8 mouse cellular contexts compared by ENCODE assay signal in the genomic region with DNA sequence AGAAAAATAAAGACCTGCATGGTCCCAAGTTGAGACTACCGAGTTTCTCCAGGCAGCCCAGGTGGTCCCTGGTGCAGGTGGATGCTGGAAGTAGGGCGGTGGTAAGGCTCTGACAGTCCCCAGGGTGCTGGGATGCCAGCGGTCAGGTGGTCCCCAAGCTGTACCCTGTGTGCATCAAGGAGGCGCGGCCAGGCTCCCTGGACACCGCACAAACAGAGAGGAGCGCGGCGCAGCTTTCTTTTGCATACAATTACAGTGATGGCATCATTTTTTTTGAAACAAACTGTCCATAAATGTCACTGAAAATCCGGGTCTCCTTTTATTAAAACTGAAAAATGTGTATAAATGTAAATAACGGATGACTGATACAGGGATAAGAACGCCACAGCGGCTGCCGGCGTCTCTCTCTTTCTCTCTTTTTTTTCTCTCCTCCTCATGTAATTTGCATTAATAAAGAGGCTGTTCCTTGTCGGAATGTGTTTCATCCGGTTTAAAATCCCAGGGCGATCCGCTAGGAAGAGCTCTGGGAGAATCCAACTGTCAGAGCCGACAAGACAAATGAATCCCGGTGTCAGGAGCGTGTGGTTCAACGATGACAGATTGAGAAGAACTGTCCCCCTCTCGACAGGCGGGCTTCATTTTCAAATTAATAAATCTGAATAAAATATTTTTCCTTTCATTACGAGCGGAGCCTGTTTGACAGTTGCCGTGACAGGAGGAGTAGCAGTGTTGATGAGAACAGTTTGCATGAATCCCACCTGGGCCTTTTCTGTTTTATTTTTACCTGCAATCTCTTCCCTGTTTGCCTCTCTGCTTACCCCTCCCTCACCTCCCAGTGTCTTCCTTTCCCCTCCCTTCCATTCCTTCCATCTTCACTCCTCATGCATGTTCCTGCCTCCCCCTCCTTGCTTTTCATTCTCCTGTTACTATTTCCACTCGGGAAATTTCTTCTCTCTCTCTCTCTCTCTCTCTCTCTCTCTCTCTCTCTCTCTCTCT.
DNase-seq lines count a peak whose midpoint lies in the region; ATAC-seq and TF ChIP-seq lines count a peak whose summit lies in the region.

No protein-coding gene starts in this region.

- 0 out of 2 replicates have a peak, but pooled peaks cover 2% of the 10 kb centered on the region for H3K4me1 ChIP-seq in embryonic facial prominence, embryonic 12.5 days
- H3K4me1 ChIP-seq in embryonic facial prominence, embryonic 10.5 days, result 0 out of 2 replicates have a peak, but pooled peaks cover 3% of the 10 kb centered on the region
- H3K4me1 ChIP-seq in hindbrain, embryonic 11.5 days (replicated peaks; ENCODE audit: control insufficient read depth, insufficient read depth, low read length), result no peaks in the 10 kb centered on the region
- H3K4me1 ChIP-seq in liver, postnatal 0 days (ENCODE audit: insufficient read depth), result no peaks in the 10 kb centered on the region

- H3K27me3 ChIP-seq in embryonic facial prominence, embryonic 12.5 days, result no peaks in the 10 kb centered on the region
- H3K27me3 ChIP-seq in embryonic facial prominence, embryonic 10.5 days (replicated peaks; ENCODE audit: low read depth, poor library complexity, severe bottlenecking), result peaks cover 13% of the 10 kb centered on the region
- no peaks in the 10 kb centered on the region for H3K27me3 ChIP-seq in hindbrain, embryonic 11.5 days (ENCODE audit: control insufficient read depth, insufficient read depth, low read length)
- no peaks in the 10 kb centered on the region for H3K27me3 ChIP-seq in liver, postnatal 0 days (ENCODE audit: insufficient read depth, low read length)

- TF ChIP-seq CTCF in liver, postnatal 0 days (IDR thresholded peaks at IDR 0.05; ENCODE audit: low read depth), result no peak

- TF ChIP-seq EP300 in liver, postnatal 0 days (IDR thresholded peaks at IDR 0.05; ENCODE audit: low read depth), result no peak

- no peak for DNase-seq in embryonic facial prominence, embryonic 10.5 days (ENCODE audit: low spot score)
- peak; percentile 63 for DNase-seq in brain, adult 2 months (ENCODE audit: low read depth, low spot score)
- peak; percentile 27 for DNase-seq in hindbrain, embryonic 11.5 days (ENCODE audit: low spot score)
- DNase-seq in mesoderm, embryonic 11.5 days (ENCODE audit: low read depth, low spot score), result peak; percentile 16
- no peak for DNase-seq in thymus, postnatal 0 days (ENCODE audit: low spot score)
- DNase-seq in liver, postnatal 0 days, result no peak
- DNase-seq in adrenal gland, postnatal 14 days, result no peak

- H3K4me2 ChIP-seq in embryonic facial prominence, embryonic 12.5 days (replicated peaks), result 0 out of 2 replicates have a peak overlapping the region, but pooled peaks have one; percentile 15
- H3K4me2 ChIP-seq in hindbrain, embryonic 11.5 days (replicated peaks; ENCODE audit: low read depth, low read length), result peak overlapping the region; percentile 24
- H3K4me2 ChIP-seq in liver, postnatal 0 days (ENCODE audit: low read depth, low read length), result no peak overlapping the region

- no peak overlapping the region for H3K4me3 ChIP-seq in embryonic facial prominence, embryonic 12.5 days
- H3K4me3 ChIP-seq in embryonic facial prominence, embryonic 10.5 days, result no peak overlapping the region
- 0 out of 2 replicates have a peak overlapping the region, but pooled peaks have one; percentile 1 for H3K4me3 ChIP-seq in hindbrain, embryonic 11.5 days (ENCODE audit: low read depth, low read length)
- H3K4me3 ChIP-seq in liver, postnatal 0 days (ENCODE audit: low read depth, low read length), result no peak overlapping the region

- H3K36me3 ChIP-seq in embryonic facial prominence, embryonic 12.5 days, result no peaks in the 10 kb centered on the region
- H3K36me3 ChIP-seq in embryonic facial prominence, embryonic 10.5 days (replicated peaks), result no peaks in the 10 kb centered on the region
- no peaks in the 10 kb centered on the region for H3K36me3 ChIP-seq in hindbrain, embryonic 11.5 days (ENCODE audit: control insufficient read depth, insufficient read depth, low read length)
- H3K36me3 ChIP-seq in liver, postnatal 0 days (replicated peaks; ENCODE audit: insufficient read depth, low read length), result no peaks in the 10 kb centered on the region

- no peak overlapping the region for H3K27ac ChIP-seq in embryonic facial prominence, embryonic 12.5 days
- H3K27ac ChIP-seq in embryonic facial prominence, embryonic 10.5 days (replicated peaks), result no peak overlapping the region
- no peak overlapping the region for H3K27ac ChIP-seq in hindbrain, embryonic 11.5 days (ENCODE audit: low read depth, low read length)
- no peak overlapping the region for H3K27ac ChIP-seq in liver, postnatal 0 days (ENCODE audit: low read depth)

- no peak overlapping the region for H3K9ac ChIP-seq in embryonic facial prominence, embryonic 12.5 days
- no peak overlapping the region for H3K9ac ChIP-seq in hindbrain, embryonic 11.5 days (ENCODE audit: low read depth, low read length)
- no peak overlapping the region for H3K9ac ChIP-seq in liver, postnatal 0 days (replicated peaks)

- no peaks in the 10 kb centered on the region for H3K9me3 ChIP-seq in embryonic facial prominence, embryonic 12.5 days
- no peaks in the 10 kb centered on the region for H3K9me3 ChIP-seq in embryonic facial prominence, embryonic 10.5 days
- no peaks in the 10 kb centered on the region for H3K9me3 ChIP-seq in hindbrain, embryonic 11.5 days (ENCODE audit: control insufficient read depth, low read length)
- no peaks in the 10 kb centered on the region for H3K9me3 ChIP-seq in liver, postnatal 0 days (ENCODE audit: low read length)

- 64% methylated on average over 29 of the region's 29 CpGs for whole genome bisulfite sequencing in embryonic facial prominence, embryonic 12.5 days
- WGBS in embryonic facial prominence, embryonic 10.5 days, result 69% methylated on average over 29 of the region's 29 CpGs
- 44% methylated on average over 29 of the region's 29 CpGs for WGBS in hindbrain, embryonic 11.5 days
- WGBS in liver, postnatal 0 days (ENCODE audit: insufficient replicate concordance), result 64% methylated on average over 29 of the region's 29 CpGs

- ATAC-seq in embryonic facial prominence, embryonic 12.5 days (ENCODE audit: insufficient number of reproducible peaks, insufficient read depth, low FRiP score, low TSS enrichment), result no peak
- peak; percentile 84 for ATAC-seq in hindbrain, embryonic 11.5 days (ENCODE audit: low FRiP score)
- ATAC-seq in liver, postnatal 0 days, result no peak

Comparison
In these comparisons a context has a peak if more than half of its experiments do, and no peak if none do; other contexts are left out.
1. DNase-seq: peak in brain, adult 2 months (single experiment), hindbrain, embryonic 11.5 days (single experiment) and mesoderm, embryonic 11.5 days (single experiment); none in embryonic facial prominence, embryonic 10.5 days (single experiment), thymus, postnatal 0 days (single experiment), liver, postnatal 0 days (single experiment) and adrenal gland, postnatal 14 days (single experiment).